Mouse (Mus musculus) CH12.LX (cell line): ENCODE results near the gene Esrra. TPM values are rescaled to one million over a fixed set of nuclear protein-coding genes. Genes with fewer than 3 reads are reported as not detected.

Experiments used
- DNase-seq: peaks from one replicate; pipeline ENCODE4 v3.0.0-alpha.2; 2013; ENCODE audit errors: extremely low read depth
- H3K27ac ChIP-seq: 2 replicates; pipeline ENCODE4 v1.5.1; 2012; ENCODE audit warnings: low read depth, mild to moderate bottlenecking, control low read depth, moderate library complexity; ENCODE audit not compliant: insufficient read depth
- H3K27me3 ChIP-seq: replicated peaks from 2 replicates; pipeline ENCODE3; 2012; ENCODE audit warnings: inconsistent platforms
- H3K36me3 ChIP-seq, 2 experiments: replicated peaks in 1 of 2; 2 replicates each; pipeline versions ENCODE3 to v1.6.1; 2012; ENCODE audit warnings: inconsistent platforms in 1 of 2, low read length in 1 of 2, mild to moderate bottlenecking in 1 of 2, mixed read lengths in 1 of 2, moderate library complexity in 1 of 2; ENCODE audit not compliant: control insufficient read depth in 1 of 2, insufficient read depth in 1 of 2
- H3K4me1 ChIP-seq, 2 experiments: 2 replicates each; pipeline ENCODE4 v1.6.1; 2012; ENCODE audit warnings: inconsistent platforms in 1 of 2, moderate library complexity in 1 of 2; ENCODE audit not compliant: insufficient read depth in 2 of 2, control insufficient read depth in 1 of 2
- H3K4me2 ChIP-seq: 2 replicates; pipeline ENCODE4 v1.6.1; 2012; ENCODE audit warnings: low read depth, mild to moderate bottlenecking, control low read depth; ENCODE audit not compliant: poor library complexity, insufficient read depth, severe bottlenecking
- H3K4me3 ChIP-seq, 3 experiments: fragments of 150-350 bp in 1 of 3; sonication (generic) in 1 of 3; replicated peaks in 1 of 3; 2 replicates each; pipeline versions ENCODE3 to v1.5.1; 2011 to 2012; ENCODE audit warnings: low read depth in 2 of 3, low read length in 2 of 3, mild to moderate bottlenecking in 2 of 3, moderate library complexity in 2 of 3, control low read depth in 1 of 3, improper control_type of control experiment in 1 of 3, inconsistent platforms in 1 of 3, mixed read lengths in 1 of 3; ENCODE audit not compliant: poor library complexity in 1 of 3
- H3K79me2 ChIP-seq: replicated peaks from 2 replicates; pipeline ENCODE4 v1.6.1; 2012; ENCODE audit warnings: mild to moderate bottlenecking, moderate library complexity; ENCODE audit not compliant: control insufficient read depth, poor library complexity, insufficient read depth, severe bottlenecking; ENCODE audit errors: extremely low read depth
- H3K9ac ChIP-seq: 2 replicates; pipeline ENCODE4 v1.6.1; 2012; ENCODE audit warnings: low read depth, mild to moderate bottlenecking, control low read depth, moderate library complexity; ENCODE audit not compliant: insufficient read depth
- H3K9me3 ChIP-seq: replicated peaks from 2 replicates; pipeline ENCODE3; 2012; ENCODE audit warnings: low read length, inconsistent platforms, mixed read lengths
- BHLHE40 ChIP-seq: IDR thresholded peaks from 2 replicates; pipeline ENCODE4 v1.6.1; 2011; ENCODE audit warnings: mild to moderate bottlenecking, low read depth, low read length, improper control_type of control experiment
- CHD2 ChIP-seq: IDR thresholded peaks from 2 replicates; pipeline ENCODE4 v1.6.1; 2011; ENCODE audit warnings: low read length, improper control_type of control experiment
- E2F4 ChIP-seq: IDR thresholded peaks from 2 replicates; pipeline ENCODE4 v1.6.1; 2011; ENCODE audit warnings: low read depth, low read length, improper control_type of control experiment; ENCODE audit not compliant: insufficient replicate concordance
- ELF1 ChIP-seq: IDR thresholded peaks from 2 replicates; pipeline ENCODE4 v1.6.1; 2014; ENCODE audit warnings: low read depth, mild to moderate bottlenecking, inconsistent platforms, low read length, improper control_type of control experiment
- ETS1 ChIP-seq: conservative IDR thresholded peaks from 2 replicates; pipeline ENCODE4 v1.6.1; 2012; ENCODE audit warnings: low read depth, mild to moderate bottlenecking, inconsistent platforms, low read length, improper control_type of control experiment, moderate library complexity
- HCFC1 ChIP-seq: IDR thresholded peaks from 2 replicates; pipeline ENCODE4 v1.6.1; 2012; ENCODE audit warnings: low read depth, mild to moderate bottlenecking, inconsistent platforms, low read length, improper control_type of control experiment
- JUND ChIP-seq: conservative IDR thresholded peaks from 2 replicates; pipeline ENCODE4 v1.6.1; 2011; ENCODE audit warnings: low read depth, low read length, improper control_type of control experiment
- KAT2A ChIP-seq: IDR thresholded peaks from 2 replicates; pipeline ENCODE4 v1.6.1; 2012; ENCODE audit warnings: low read length, improper control_type of control experiment, inconsistent platforms; ENCODE audit not compliant: insufficient replicate concordance
- MAX ChIP-seq: IDR thresholded peaks from 2 replicates; pipeline ENCODE4 v1.6.1; 2011; ENCODE audit warnings: low read length, improper control_type of control experiment
- MEF2A ChIP-seq: IDR thresholded peaks from 2 replicates; pipeline ENCODE4 v1.6.1; 2014; ENCODE audit warnings: low read depth, mild to moderate bottlenecking, inconsistent platforms, low read length, improper control_type of control experiment, borderline replicate concordance
- MXI1 ChIP-seq: IDR thresholded peaks from 2 replicates; pipeline ENCODE4 v1.6.1; 2011; ENCODE audit warnings: mild to moderate bottlenecking, low read depth, low read length, improper control_type of control experiment
- NELFE ChIP-seq: IDR thresholded peaks from 2 replicates; pipeline ENCODE4 v1.6.1; 2011; ENCODE audit warnings: low read depth, low read length, improper control_type of control experiment
- POLR2A ChIP-seq: IDR thresholded peaks from 2 replicates; pipeline ENCODE4 v1.6.1; 2011; ENCODE audit warnings: low read depth, mild to moderate bottlenecking, improper control_type of control experiment, low read length
- POLR2AphosphoS2 ChIP-seq: IDR thresholded peaks from 2 replicates; pipeline ENCODE4 v1.6.1; 2011; ENCODE audit warnings: low read depth, low read length, improper control_type of control experiment
- RCOR1 ChIP-seq: conservative IDR thresholded peaks from 2 replicates; pipeline ENCODE4 v1.6.1; 2012; ENCODE audit warnings: low read depth, mild to moderate bottlenecking, inconsistent platforms, low read length, improper control_type of control experiment
- SIN3A ChIP-seq: IDR thresholded peaks from 2 replicates; pipeline ENCODE4 v1.6.1; 2012; ENCODE audit warnings: low read length, improper control_type of control experiment, inconsistent platforms
- TCF12 ChIP-seq: IDR thresholded peaks from 2 replicates; pipeline ENCODE4 v1.6.1; 2014; ENCODE audit warnings: low read depth, mild to moderate bottlenecking, inconsistent platforms, low read length, improper control_type of control experiment
- UBTF ChIP-seq: IDR thresholded peaks from 2 replicates; pipeline ENCODE4 v1.6.1; 2012; ENCODE audit warnings: low read depth, mild to moderate bottlenecking, inconsistent platforms, low read length, improper control_type of control experiment, moderate library complexity
- USF1 ChIP-seq: IDR thresholded peaks from 2 replicates; pipeline ENCODE4 v1.6.1; 2014; ENCODE audit warnings: low read depth, mild to moderate bottlenecking, inconsistent platforms, low read length, improper control_type of control experiment
- USF2 ChIP-seq: conservative IDR thresholded peaks from 2 replicates; pipeline ENCODE4 v1.6.1; 2011; ENCODE audit warnings: low read depth, low read length, improper control_type of control experiment
- ZC3H11A ChIP-seq: IDR thresholded peaks from 2 replicates; pipeline ENCODE4 v1.6.1; 2012; ENCODE audit warnings: low read depth, mild to moderate bottlenecking, inconsistent platforms, low read length, improper control_type of control experiment
- ZKSCAN1 ChIP-seq: IDR thresholded peaks from 2 replicates; pipeline ENCODE4 v1.6.1; 2012; ENCODE audit warnings: low read depth, inconsistent platforms, low read length, improper control_type of control experiment, borderline replicate concordance
- dilution Hi-C: fragments of 300-500 bp; cut with MboI; formaldehyde crosslinking; loops from 2 replicates; pipeline ENCODE4 v1.14.3; 2020; ENCODE audit warnings: low sequenced_read_pairs; ENCODE audit not compliant: extremely low pct_unique_long_range_greater_than_20kb, extremely low pct_ligation_motif_present
- in situ Hi-C: fragments of 300-500 bp; cut with MboI; formaldehyde crosslinking; loops from 3 replicates; pipeline ENCODE4 v1.14.3; 2019; ENCODE audit warnings: low sequenced_read_pairs, low pct_ligation_motif_present, low pct_unique_long_range_greater_than_20kb, mixed read lengths
- polyA plus RNA-seq: library from polyadenylated mRNA; unstranded; fragments of >175 nt; gene quantifications from 2 replicates; pipeline ENCODE4 v1.2.1, GENCODE M21; 2012; ENCODE audit warnings: low read depth; ENCODE audit not compliant: insufficient read length
- total RNA-seq, 2 experiments: library from RNA; depleted of rRNA; stranded (reverse); fragments of 300-350 nt in 1 of 2; fragments of >200 nt in 1 of 2; gene quantifications; 2 replicates each; pipeline ENCODE4 v1.2.3; 2012 to 2014

Esrra gene
- total and polyA plus RNA-seq, 3 experiments, result 13.6 to 28.7 (median 15.6) TPM

DNA sequence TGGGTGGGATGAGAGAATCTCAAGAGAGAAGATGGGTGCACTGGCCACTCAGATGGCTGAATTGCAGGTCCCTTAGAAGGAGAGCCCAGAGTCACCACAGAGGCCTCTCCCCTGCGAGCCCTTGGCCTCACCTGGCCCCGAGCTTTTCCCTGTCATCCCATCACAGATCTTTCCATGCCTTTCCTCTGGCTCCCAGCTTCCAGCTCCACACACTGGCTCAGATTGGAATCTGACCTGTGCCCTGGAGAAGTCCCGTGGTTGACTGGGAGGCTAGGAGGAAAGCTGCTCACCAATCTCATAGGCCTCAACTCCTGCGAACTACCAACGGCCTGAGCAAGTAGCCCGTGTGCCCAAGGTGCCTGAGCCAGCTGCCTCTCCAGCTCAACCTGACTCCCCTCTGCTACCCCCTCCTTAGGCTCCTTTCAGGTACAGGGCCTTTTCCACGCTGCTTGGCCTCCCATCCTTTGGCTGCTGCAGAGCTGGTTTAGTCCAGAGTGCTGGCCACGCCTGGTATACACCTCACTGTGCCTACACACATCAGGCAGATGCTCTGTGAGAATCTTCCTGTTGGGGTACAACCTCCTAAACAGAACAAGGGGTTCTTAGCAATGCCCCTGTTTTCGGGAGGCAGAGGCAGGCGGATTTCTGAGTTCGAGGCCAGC is 16.0 kb downstream of the Esrra start:
- no peak for TF ChIP-seq MXI1
- no peak for TF ChIP-seq ELF1
- no peak for TF ChIP-seq MAX
- Histone ChIP-seq H3K4me1 (peaks cover 4 to 17% of the 10 kb centered on the region in 2 experiments; a peak in 3 of 4 replicates), H3K36me3 (peaks cover 15 to 46% of the 10 kb centered on the region in 2 experiments), H3K27me3 (no peaks in the 10 kb centered on the region), H3K4me3 (no peak overlapping the region), H3K79me2 (peaks cover 17% of the 10 kb centered on the region), H3K9ac (no peak overlapping the region), H3K9me3 (no peaks in the 10 kb centered on the region), H3K27ac (no peak overlapping the region), H3K4me2 (no peak overlapping the region)
- in situ Hi-C loops (no loop called here), dilution Hi-C loops (no loop called here)
- DNase-seq, result no peak

DNA sequence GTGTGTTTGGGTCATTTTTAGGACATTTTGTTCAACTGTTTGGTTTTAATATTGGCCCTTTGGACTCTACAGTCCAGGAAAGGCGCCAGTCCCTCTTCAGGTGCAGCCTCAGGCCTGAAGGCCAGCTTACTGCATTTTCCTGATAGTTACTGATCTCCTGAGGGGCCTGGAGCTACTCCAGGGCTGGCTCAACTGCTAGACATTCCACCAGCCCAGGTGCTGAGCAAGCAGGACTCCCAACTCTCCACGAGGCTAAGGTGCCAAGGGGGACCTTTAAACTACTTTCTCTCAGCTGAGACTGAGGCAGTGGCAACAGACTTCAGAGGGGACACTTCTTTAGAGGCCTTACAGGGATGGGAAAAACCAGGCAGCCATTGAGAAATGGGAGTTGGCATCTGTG is 16.8 kb downstream of the Esrra start:
- no peaks in the 10 kb centered on the region for H3K27me3 ChIP-seq
- no peak for DNase-seq
- peaks cover 4% of the 10 kb centered on the region for H3K9me3 ChIP-seq
- TF ChIP-seq JUND (no peak), MEF2A (no peak), ELF1 (no peak), MAX (no peak), MXI1 (no peak), SIN3A (no peak), USF2 (no peak)
- TF ChIP-seq, all 38 proteins: peak for 0
- dilution Hi-C loops, result no loop called here
- Histone ChIP-seq H3K27ac (no peak overlapping the region), H3K9ac (no peak overlapping the region), H3K79me2 (peaks cover 15% of the 10 kb centered on the region), H3K4me2 (no peak overlapping the region), H3K36me3 (peaks cover 15 to 44% of the 10 kb centered on the region in 2 experiments), H3K4me3 (no peak overlapping the region), H3K4me1 (peaks cover 4 to 17% of the 10 kb centered on the region in 2 experiments; a peak in 3 of 4 replicates)
- in situ Hi-C loops, result no loop called here

DNA sequence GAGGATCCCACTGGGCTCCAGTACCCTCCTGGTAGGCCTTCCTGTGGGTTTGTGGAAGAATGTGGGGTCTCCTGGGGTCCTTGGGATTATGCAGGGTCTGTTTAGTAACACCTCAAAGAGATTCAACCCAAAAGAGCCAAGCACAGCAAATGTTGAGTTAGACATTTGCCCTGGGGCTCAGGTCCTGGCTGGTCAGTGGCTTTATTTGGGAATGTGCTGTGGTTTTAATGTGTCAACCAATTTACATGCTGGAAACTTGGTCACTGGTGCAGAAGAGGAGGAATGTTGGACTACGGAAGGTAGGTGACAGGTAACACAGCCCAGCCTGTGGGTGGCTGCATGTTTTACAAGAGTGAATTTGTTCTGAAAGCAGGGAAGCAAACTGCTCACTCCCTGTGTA is 18.6 kb downstream of the Esrra start:
- H3K36me3 ChIP-seq, result peaks cover 17 to 44% of the 10 kb centered on the region in 2 experiments
- dilution Hi-C loops, result no loop called here

More for the DNA sequence above, 18.6 kb downstream of the Esrra start:
- no peak overlapping the region for H3K4me3 ChIP-seq
- DNase-seq, result no peak
- H3K27me3 ChIP-seq, result no peaks in the 10 kb centered on the region
- peaks cover 3% of the 10 kb centered on the region for H3K79me2 ChIP-seq
- H3K4me1 ChIP-seq, result peaks cover 2 to 8% of the 10 kb centered on the region in 2 experiments; a peak in 3 of 4 replicates
- no peak overlapping the region for H3K9ac ChIP-seq
- in situ Hi-C loops, result no loop called here
- no peak overlapping the region for H3K4me2 ChIP-seq
- H3K27ac ChIP-seq, result no peak overlapping the region
- TF ChIP-seq ZKSCAN1 (no peak), MXI1 (no peak), HCFC1 (no peak), NELFE (no peak), RCOR1 (no peak), TCF12 (no peak), JUND (no peak), POLR2A (no peak), UBTF (no peak), E2F4 (no peak), CHD2 (no peak), KAT2A (no peak), POLR2AphosphoS2 (no peak), BHLHE40 (no peak), ZC3H11A (no peak), ETS1 (no peak), USF2 (no peak), USF1 (no peak), MEF2A (no peak)
- peaks cover 6% of the 10 kb centered on the region for H3K9me3 ChIP-seq
